Mouse (Mus musculus) erythroblast, embryonic 14.5 days (primary cell): ENCODE data around the gene Pigz.

Source experiments
- GATA1 ChIP-seq: IDR thresholded peaks from 2 replicates; pipeline ENCODE4 v1.6.1; 2012; ENCODE audit warnings: low read length, inconsistent platforms, mixed read lengths
- TAL1 ChIP-seq: IDR thresholded peaks from 3 replicates; pipeline ENCODE4 v1.6.1; 2012; ENCODE audit warnings: low read length, inconsistent platforms, mixed read lengths

DNA sequence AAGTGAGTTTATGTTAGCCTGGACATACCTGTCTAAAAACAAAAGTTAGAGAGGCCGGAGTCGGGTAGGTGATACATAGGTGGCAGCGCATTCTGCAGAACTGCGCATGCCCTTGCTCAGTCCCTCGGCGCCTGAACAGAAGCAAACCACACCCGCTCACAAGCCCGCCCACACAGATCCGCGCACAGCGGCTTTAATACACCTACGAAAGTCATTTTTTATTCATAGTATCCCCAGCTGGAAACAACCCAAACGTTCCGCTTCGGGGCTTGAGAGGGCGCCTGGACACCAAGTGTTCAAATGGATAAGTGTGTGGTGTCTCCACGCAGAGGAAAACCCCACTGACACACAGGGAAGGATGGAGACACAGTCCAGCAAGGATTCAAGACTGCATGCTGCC is 2.3 kb upstream of the Pigz start:
- TF ChIP-seq GATA1: no peak
- no peak for TF ChIP-seq TAL1
